Mouse (Mus musculus): ENCODE data around the gene Zfp948.
A peak's percentile ranks its signal among the peaks of the same experiment; 100 is the strongest.

The Zfp948 gene

GRCm38 (mm10) chr17:21635758-21636157 lies 69.0 kb downstream of the Zfp948 start:
- DNase-seq (ENCODE audit: low read depth, low spot score) = peak; percentile 18

All from ZHBTc4 (cell line).